Mouse (Mus musculus) layer of hippocampus, adult 18-20 months (tissue): ENCODE results near the gene Lgsn. TPM values are rescaled to one million over a fixed set of nuclear protein-coding genes. Genes with fewer than 3 reads are reported as not detected.
A peak's percentile ranks its signal among the peaks of the same experiment; 100 is the strongest.

Experiments
- DNase-seq, 2 experiments: peaks; one replicate each; pipeline ENCODE4 v3.0.0; 2022; ENCODE audit warnings: low spot score in 2 of 2
- long read RNA-seq: library from polyadenylated mRNA; stranded (forward); transcript quantifications from one replicate; pipeline ENCODE4 v2.0.0, GENCODE M21; 2021
- total RNA-seq, 2 experiments: library from RNA; stranded (reverse); gene quantifications; 2 replicates each; pipeline ENCODE4 v1.2.3; 2021

The Lgsn gene
- not detected for total RNA-seq
- long read RNA-seq, result 0 reads

DNA sequence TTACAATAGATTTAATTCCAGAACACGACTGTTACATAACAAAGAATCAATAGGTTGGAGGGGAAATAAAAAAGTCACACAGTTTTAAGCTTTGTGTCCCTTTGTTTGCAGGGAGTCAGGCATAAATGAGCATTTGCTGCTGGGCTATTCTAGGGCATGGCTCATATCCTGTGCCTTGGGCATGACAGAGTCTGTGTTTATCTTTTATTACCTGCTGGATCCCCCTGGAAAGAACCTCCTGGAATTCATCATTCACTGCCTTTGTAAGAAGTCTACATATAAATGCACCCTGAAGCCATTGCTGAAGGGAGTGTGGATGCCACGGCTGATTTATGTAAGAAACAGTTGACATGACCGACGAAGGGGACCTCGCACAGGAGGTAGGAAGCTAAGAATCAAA lies at the start of gene Lgsn:
Gene Lgsn (plus strand): TSS at position 301 of the 400 bp plus-strand sequence.
- no peak for DNase-seq

DNA sequence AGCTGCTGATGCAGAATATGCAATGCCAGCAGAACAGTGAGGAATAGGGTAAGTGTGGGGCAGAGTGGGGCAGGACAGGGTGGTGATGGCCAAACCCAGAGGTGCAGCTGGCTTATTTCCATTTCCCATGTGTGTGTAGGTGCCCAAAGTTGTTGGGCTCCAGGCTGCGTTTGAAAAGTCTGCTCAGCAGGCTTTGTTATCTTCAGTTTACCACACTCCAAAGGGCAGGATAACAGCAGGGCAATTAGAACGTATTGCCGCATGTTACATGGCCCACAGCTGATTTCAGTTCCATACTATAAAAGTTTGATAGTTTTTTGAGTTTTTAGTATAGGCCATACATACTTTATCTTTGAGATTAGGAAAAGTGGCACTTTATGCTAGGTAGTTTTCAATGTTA lies 37.8 kb upstream of the Lgsn start:
- no peak for DNase-seq

DNA sequence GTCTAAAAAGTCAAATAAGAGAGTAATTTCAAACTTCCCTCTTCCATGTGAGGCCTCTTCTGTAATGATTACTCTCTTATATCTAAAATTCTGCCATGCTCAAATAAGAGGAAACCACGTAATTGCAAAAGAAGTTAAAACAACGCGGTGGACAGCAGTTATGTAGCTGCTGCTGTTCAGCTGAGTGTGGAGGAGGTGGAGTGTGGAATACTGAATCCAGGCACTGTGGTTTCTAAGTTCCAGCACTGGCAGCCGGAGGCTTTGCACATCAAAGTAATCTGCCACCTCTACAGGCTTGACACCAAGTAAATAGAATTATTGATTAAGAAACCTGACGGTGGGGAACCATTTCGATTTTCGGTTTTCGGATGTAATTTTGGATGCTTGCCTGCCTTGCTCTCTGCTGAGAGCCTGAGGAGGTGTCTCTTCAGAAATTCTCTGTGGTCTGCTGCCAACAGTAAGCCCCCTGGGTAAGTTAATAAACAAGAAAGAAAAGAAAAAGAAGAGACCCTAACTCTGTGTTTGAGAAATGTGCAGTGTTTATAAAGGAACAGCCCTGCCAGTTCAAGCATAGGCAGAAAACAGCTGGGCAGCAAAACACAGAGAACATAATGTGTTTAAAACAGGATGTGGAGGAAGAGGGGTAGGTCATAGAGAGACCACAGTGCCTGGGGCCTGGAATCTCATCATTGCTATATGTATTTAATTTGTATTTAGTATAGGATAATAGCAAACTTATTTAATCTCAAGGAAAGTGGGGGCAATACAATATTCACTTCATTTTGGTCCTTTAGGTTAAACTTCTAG lies 33.7 kb upstream of the Lgsn start:
- DNase-seq, result no peak

DNA sequence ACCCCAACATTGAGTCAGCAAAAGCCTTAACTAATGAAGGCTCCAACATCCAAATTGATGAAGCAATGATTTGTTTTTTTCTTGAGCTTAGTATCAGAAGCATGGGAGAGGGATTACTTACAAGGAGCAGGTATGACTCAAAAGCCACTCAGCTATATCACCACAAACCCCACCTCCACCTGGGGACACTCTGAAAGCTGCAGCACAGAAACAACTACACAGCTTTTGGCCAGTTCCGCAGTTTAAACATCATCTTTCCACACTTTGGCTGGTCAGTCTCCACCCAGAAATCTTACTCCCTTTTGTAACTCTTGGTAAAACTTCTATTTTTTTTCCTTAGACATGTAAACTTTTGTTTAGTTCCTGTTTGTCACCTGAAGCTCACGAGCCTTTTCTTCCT lies 32.6 kb upstream of the Lgsn start:
- no peak for DNase-seq

DNA sequence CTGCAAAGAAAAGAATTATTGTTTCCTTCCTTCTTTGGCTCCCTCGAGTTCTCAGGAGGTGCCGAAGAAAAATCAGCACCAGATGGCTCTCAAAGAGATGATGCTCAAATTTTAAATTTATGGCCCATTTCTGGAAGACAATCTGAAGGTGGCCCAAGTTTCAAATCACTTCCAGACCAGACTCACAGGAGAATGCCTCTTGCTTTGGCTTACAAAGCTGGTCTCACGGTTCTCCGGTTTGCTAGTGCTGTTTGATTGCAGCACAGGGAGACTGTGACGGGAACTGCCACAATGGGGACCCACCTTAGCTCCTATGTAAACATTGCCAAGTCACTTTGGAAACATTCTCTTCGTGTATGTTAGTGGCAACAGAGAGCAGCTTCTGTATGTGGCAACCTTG lies 26.5 kb upstream of the Lgsn start:
- no peak for DNase-seq

DNA sequence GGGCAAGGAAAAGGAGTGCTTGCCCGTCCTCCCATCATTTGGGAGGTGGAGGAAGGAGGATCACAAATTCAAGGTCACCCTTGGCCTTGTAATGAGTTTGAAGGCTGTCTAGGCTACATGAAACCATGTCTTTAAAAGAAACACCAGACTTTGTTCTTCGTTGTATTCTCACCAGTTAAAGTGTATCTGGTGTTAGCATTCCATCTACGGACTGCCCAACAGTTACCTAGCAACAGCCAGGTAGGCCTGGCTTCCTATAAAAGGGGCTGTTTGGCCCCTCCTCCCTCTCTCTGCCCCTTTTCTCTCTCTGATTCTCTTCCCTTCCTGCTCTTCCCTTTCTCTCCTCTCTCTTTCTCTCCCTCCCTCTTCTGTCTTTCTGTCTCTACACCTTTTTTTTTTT lies 25.7 kb upstream of the Lgsn start:
- no peak for DNase-seq

DNA sequence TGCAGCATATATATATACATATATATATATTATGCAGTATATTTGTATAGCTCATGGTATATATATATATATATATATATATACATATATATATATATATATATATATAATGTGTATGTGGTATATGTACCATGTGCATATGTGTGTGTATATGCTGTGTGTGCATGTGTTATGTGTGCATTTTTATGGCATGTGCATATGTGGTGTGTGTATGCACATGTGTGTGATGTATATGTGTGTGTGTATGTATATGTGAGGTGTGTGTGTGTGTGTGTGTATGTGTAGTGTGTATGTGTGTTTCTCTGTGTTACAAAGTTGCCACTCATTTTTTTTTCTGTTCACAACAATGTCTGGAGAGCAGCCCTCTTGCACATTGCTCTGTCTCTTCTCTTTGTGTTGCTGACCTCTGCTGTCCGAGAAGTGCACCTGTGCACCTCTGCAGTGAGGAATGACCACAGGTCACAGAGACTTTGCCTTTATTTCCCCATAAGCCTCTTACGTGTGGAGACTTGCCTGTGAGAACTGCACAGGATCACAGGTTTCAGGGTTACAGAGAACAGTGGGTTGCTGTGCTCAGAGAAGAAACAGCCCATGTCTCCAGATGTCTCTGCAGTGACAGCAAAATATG lies 23.3 kb upstream of the Lgsn start:
- no peak for DNase-seq

DNA sequence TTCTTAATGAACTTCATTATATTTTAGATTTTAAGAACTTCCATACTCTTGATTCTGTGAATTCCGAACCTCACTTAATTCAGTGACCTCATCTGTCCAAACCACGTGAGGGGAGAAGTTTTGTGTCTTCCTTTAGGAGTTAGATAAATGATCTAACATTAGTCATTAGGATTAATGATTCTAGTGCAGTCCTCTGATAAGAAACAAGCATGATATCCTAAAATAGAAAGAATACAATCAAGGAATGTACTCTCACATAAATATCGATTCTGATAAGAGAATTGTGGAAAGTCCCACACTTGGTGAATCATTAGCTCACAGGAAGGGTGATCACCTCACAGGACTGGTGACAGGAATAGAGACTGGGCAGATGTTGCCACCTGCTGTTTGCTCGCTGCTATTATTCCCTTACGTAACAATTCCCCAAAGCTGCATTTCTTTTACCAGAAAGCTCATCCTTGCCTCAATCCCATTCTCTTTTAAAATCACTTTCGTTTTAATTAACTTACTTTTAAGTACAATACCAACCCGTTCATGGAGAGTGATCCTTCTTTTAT lies 22.3 kb upstream of the Lgsn start:
- DNase-seq, result peak; percentile 54 to 88

DNA sequence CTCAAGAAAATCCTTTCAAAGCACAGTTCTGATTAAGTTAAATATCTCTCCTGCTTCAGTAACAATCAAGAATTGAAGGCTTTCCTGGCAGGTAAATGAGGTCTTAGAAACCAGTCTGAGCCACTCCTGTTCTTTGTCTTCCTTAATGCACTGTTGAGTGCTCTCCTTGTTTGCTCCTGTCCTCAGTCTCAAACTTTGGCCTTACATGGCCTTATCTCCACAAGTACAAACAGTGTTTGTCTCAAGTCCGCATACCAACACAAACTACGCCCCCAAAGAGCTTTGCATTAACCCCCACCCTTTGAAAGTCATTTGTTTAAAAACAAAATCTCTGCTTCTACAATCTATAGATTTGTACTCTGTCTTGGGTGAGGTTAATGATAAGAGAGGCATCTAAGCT lies 20.0 kb upstream of the Lgsn start:
- no peak for DNase-seq

DNA sequence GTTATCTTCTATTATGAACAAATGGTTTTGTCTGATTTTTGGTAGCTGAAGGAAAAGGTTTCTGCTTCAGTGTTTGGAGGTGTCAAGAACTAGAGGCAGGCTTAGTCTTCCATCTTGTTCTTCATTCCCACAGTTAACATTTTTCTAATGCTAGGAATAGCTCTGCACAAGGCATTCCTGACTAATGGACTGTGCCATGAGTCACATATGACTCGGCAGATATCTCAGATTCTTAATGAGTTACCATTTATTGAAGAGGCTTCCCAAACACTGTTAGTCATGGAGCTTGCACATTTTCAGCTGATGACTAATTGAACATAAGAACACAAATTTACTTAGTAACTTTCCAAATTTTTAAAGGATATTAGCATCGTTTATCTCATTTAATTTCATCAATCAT lies 19.3 kb upstream of the Lgsn start:
- no peak for DNase-seq

DNA sequence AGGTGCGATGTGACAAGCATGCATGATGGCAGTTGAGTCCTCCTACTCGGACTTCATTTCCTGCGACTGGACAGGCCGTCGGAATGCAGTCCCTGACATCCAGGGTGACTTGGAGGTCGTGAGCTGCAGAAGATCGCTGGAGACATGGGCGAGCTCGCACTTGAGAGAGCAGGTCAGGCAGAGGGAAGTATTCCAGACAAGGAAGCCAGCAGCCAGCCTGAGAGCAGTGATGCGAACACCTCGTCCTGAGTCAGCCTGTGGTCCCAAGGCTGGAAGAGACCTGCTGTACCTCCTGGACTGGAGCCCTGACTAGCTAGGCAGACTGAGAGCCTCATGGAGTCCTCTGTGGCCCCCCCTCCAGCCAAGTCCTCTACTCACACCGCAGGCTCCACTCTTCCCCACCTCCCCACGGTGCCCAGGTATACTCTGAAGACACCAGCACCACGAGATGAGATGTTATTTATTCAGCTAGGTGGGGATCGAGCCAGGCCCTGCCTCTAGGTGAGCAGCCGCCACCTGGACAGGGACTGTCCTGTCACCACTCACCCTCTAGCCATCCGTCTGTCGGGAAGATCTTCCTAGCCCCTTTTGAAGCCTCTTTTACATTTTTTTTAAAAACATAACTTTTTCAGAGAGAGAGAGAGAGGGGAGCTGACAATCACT lies 11.5 kb upstream of the Lgsn start:
- no peak for DNase-seq

DNA sequence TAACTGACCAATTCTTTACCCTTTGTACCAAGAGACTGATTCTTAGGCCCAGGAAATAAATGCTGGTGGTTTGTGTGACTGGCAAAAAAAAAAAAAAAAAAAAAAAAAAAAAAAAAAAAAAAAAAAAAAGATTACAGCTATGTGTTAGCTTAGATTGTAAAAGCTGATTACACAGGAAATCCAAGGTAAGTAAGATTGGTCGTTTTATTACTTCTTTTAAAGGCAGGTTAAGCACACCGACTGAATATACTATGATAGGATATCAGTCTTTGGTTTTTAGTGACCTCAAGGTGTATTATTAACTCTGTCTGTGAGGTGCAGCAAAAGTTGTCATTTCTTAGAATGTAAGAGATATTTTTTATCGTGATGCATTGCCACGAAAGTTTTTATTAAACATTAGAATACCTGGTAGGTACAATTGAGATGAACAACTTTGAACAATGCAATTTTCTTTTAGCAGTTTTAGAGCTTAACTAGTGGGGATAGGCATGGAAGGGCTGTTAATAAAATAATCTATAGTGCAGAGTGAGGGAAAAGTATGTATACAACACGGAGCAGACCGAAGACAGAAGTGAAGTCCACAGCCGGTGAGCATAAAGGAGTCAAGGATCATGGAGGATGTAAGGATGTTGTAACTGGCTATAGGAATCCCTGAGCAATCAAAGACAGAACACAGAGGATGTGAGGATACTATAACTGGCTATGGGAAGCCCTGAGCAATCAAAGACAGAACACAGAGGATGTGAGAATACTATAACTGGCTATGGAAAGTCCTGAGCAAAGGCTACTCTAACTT lies 10.7 kb upstream of the Lgsn start:
- no peak for DNase-seq

DNA sequence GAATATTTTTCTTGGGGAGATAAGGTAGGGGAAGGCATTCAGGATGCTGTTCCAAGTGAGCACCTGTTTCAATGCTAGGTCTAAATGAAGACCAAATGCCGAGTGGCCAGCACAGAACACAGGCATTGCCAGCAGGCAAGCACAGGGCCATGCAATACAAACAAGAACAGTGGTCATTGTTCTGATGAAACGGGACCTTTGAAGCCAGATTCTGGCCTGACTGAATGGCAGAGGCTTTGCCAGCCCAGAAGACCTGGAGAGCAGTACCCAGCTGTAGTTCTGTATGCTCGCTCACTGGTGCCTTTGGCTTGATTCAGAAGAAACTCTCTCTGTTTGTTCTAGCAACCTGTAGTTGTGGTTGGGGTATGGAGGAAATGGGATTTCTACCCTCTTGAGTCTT lies 800 bp upstream of the Lgsn start:
- DNase-seq, result no peak

DNA sequence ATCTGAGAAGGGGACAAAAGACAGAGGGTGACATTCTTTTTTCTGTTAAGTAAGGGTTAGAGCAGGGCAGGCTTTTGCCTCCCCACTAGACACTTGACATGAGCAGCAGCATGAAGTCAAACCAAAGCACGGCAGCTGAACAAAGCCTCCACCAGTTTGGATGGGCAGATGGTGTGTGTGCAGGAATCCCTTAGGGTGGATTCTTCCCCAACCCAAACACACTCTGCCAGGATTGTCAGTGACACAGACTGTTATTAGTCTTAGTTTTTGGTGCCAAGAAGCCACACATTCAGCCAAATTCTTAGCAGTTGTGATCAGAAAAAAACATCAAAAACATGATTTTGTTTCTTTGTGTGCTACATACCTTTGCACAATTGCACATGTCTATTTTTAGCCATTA lies 2.1 kb downstream of the Lgsn start:
- DNase-seq, result peak; percentile 62 to 80

DNA sequence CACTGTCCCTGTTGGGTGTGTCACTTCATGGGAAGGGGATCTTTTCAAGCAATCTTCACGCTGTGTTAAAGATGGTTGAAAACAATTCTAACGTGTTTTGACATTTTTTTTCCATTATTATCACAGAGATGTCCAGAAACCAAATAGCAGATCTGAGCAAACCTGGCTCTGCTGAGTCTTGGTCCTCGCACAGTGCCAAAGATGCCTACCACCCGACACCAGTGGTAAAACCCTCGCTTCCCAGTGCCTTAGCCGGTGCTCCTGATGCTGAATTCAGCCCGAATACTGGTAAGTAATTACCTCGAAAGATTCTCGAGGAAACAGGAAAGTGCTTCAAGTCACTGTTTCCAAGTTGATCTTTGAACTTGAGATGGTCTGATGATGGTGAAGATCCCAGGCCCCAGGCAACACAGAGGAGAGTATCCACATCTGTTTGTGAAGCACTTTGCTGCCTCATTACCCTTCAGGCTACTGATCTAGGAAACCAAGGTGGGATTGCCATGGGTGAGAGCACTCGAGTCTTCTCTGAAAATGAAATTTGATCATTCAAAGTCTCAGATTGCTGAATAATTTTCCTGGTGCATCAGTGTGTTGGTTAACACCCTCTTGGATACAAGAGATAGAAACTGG lies 14.2 kb downstream of the Lgsn start:
- no peak for DNase-seq

DNA sequence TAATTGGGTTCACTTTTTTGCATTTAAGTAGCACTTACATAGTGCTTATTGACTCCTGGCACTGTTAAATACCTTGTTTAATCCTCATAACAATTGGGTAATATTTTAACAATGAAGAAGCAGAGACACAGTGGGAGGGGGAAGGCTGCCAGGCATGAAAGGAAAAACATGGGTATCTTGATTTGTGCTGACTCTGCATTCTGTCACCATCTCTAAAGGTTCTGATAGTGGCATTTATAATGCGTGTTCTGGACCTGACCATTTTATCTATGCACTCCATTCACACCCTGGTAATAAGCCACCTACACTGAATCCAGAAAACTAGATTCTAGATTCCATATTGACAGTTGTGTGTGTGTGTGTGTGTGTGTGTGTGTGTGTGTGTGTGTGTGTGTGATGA lies 19.4 kb downstream of the Lgsn start:
- no peak for DNase-seq

DNA sequence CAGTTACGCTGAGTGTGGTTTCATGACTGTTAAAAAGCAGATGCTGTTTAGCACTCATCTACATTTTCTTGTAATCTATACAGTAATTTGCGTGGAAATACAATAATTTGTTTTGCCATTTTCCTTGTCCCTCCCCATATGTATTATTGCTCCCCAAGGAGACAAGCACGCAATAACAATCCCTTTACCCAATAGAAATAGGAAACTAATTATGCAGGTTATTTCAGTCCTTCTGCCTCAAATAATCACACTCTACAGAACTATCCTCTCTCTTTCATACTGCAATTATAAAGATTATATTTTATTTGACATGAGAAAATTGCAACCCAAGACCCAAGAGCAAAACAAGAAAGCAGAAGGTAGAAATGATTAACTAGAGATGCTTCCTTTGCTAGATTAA lies 20.8 kb downstream of the Lgsn start:
- DNase-seq, result no peak

DNA sequence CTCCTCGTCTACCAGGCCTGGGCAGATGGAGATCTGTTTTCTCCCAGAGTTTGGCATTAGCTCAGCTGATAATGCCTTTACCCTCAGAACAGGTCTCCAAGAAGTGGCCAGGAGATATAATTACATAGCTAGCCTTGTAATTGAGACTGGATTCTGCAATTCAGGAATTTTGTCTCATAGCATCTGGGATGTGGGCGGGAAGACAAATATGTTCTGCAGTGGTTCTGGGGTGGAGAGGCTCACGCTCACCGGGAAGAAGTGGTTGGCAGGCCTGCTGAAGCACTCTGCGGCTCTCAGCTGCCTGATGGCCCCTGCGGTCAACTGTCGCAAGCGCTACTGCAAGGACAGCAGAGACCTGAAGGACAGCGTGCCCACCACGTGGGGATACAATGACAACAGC lies 27.6 kb downstream of the Lgsn start:
- DNase-seq, result peak in 1 of 2 experiments; percentile 38

DNA sequence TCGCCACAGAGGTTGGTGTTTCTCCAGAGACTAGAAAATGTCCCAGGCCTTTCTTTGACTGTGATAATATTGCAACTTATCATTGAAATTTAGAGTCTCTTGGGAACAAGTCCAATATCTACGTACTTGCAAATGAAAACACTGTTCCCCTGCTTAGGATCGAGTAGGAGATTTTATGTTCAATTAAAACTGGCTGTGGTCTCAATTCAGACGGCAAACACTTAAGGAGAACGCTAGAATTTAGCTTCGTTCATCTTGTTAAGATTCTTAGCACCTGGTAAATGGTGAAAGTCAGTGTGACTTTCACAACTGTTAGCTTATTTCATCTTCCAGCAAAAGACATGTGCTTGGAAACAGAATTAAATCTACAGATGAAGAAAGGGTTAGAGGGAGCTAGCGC lies 29.1 kb downstream of the Lgsn start:
- no peak for DNase-seq

DNA sequence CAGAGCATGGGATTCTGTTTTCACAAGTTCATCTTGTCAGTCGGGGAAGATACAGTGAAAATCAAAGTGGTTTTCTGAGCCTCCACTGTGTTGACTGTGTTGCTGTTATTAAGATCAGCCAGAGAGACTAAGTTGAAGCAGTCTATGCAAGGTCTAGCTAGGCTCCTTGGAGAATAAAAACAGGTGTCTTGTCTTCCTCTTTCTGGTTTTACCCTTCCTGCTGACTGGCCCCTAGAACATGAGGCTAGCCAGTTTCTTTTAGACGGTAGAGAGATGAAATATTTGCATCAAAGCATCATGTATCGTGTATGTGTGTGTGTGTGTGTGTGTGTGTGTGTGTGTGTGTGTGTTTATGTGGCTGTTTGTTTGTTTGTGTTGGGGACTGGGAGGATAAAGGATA lies 29.6 kb downstream of the Lgsn start:
- DNase-seq, result no peak

DNA sequence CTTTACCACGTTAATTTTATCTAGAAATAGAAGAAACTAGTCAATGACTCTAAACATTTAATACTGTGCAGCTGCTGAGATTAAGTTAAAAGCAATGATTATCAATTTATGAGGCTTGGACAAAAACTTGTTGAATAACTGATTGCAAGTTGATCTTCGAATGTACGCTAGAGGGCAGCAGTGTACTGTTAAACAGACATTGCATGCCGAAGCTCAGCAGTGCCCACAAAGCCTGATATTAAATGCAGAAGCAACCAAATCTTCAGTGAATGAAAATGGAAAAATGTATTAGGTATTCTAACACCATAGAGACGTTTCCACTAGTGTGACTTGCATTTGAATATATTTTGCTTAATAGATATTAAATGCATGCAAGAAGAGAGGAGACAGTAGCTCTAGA lies 33.9 kb downstream of the Lgsn start:
- DNase-seq, result peak; percentile 47 to 81
